Mouse (Mus musculus): Measurements from ENCODE around the gene 1700001P01Rik. TPM values are rescaled to one million over a fixed set of nuclear protein-coding genes. Genes with fewer than 3 reads are reported as not detected.
"Not testable (repeated sequence)": the region's sequence is repeated elsewhere in the genome, so short reads cannot be mapped to it uniquely, and the experiment has no call there.

The 1700001P01Rik gene
- polyA plus RNA-seq, 1 experiment from 2014 or later = not detected

- peak overlapping the region; percentile 99 for H3K27ac ChIP-seq
- H3K4me1 ChIP-seq = peaks cover 50% of the 10 kb centered on the region
- WGBS = 4% methylated on average over 17 of the region's 17 CpGs
- H3K27me3 ChIP-seq = no peaks in the 10 kb centered on the region
- ATAC-seq (ENCODE audit: insufficient number of reproducible peaks, insufficient read depth, low FRiP score, low TSS enrichment) = no peak
- H3K4me3 ChIP-seq = peak overlapping the region; percentile 96
- H3K4me2 ChIP-seq (replicated peaks) = peak overlapping the region; percentile 72
- H3K9me3 ChIP-seq = no peaks in the 10 kb centered on the region
- H3K9ac ChIP-seq = peak overlapping the region; percentile 88
- H3K36me3 ChIP-seq = no peaks in the 10 kb centered on the region
Measured at GRCm38 (mm10) chr11:97800691-97801408, 25.1 kb upstream of the 1700001P01Rik start.

GRCm38 (mm10) chr11:97799994-97800690, 24.4 kb upstream of the 1700001P01Rik start:
- peak overlapping the region; percentile 72 for H3K4me2 ChIP-seq (replicated peaks)
- no peaks in the 10 kb centered on the region for H3K27me3 ChIP-seq
- under 1% methylated on average over 36 of the region's 43 CpGs for WGBS
- peak overlapping the region; percentile 99 for H3K27ac ChIP-seq
- H3K9me3 ChIP-seq = no peaks in the 10 kb centered on the region
- H3K36me3 ChIP-seq = no peaks in the 10 kb centered on the region
- peak overlapping the region; percentile 88 for H3K9ac ChIP-seq
- H3K4me1 ChIP-seq = peaks cover 42% of the 10 kb centered on the region
- ATAC-seq (ENCODE audit: insufficient number of reproducible peaks, insufficient read depth, low FRiP score, low TSS enrichment) = peak; percentile 72; the same call in 1 of the 2 replicates
- H3K4me3 ChIP-seq = peak overlapping the region; percentile 96

- Histone ChIP-seq H3K9ac (peak overlapping the region; percentile 88), H3K4me3 (peak overlapping the region; percentile 96), H3K4me1 (peaks cover 35% of the 10 kb centered on the region), H3K9me3 (no peaks in the 10 kb centered on the region), H3K27ac (peak overlapping the region; percentile 99), H3K27me3 (no peaks in the 10 kb centered on the region), H3K4me2 (replicated peaks) (peak overlapping the region; percentile 72), H3K36me3 (no peaks in the 10 kb centered on the region)
- ATAC-seq (ENCODE audit: insufficient number of reproducible peaks, insufficient read depth, low FRiP score, low TSS enrichment) = peak; percentile 76
- under 1% methylated on average over 69 of the region's 71 CpGs for WGBS
Measured at GRCm38 (mm10) chr11:97799146-97799993, 23.7 kb upstream of the 1700001P01Rik start.

- peaks cover 29% of the 10 kb centered on the region for H3K4me1 ChIP-seq
- H3K27me3 ChIP-seq = no peaks in the 10 kb centered on the region
- peak within 1 kb of the TSS; percentile 72 for H3K4me2 ChIP-seq (replicated peaks)
- H3K27ac ChIP-seq = peak within 1 kb of the TSS; percentile 99
- ATAC-seq (ENCODE audit: insufficient number of reproducible peaks, insufficient read depth, low FRiP score, low TSS enrichment) = peak; percentile 25; the same call in 1 of the 2 replicates
- 1% methylated on average over 11 of the region's 11 CpGs for WGBS
- peak within 1 kb of the TSS; percentile 88 for H3K9ac ChIP-seq
- peak within 1 kb of the TSS; percentile 96 for H3K4me3 ChIP-seq
- no peaks in the 10 kb centered on the region for H3K9me3 ChIP-seq
- no peaks in the 10 kb centered on the region for H3K36me3 ChIP-seq
Measured at GRCm38 (mm10) chr11:97798782-97799145, 23.0 kb upstream of the 1700001P01Rik start, which contains the start of gene Lasp1. Lasp1 (plus strand) TSS chr11:97799000.

GRCm38 (mm10) chr11:97798083-97798435, 22.3 kb upstream of the 1700001P01Rik start:
- no peak overlapping the region for H3K9ac ChIP-seq
- H3K36me3 ChIP-seq = no peaks in the 10 kb centered on the region
- WGBS = 31% methylated on average over 8 of the region's 8 CpGs
- H3K4me1 ChIP-seq = peaks cover 27% of the 10 kb centered on the region
- H3K4me2 ChIP-seq (replicated peaks) = peak overlapping the region; percentile 72
- no peaks in the 10 kb centered on the region for H3K27me3 ChIP-seq
- no peaks in the 10 kb centered on the region for H3K9me3 ChIP-seq
- ATAC-seq (ENCODE audit: insufficient number of reproducible peaks, insufficient read depth, low FRiP score, low TSS enrichment) = no peak
- H3K4me3 ChIP-seq = peak overlapping the region; percentile 96
- no peak overlapping the region for H3K27ac ChIP-seq

- Histone ChIP-seq H3K4me3 (no peak overlapping the region), H3K9me3 (no peaks in the 10 kb centered on the region), H3K4me2 (replicated peaks) (no peak overlapping the region), H3K27ac (no peak overlapping the region), H3K4me1 (peaks cover 25% of the 10 kb centered on the region), H3K36me3 (no peaks in the 10 kb centered on the region), H3K9ac (no peak overlapping the region), H3K27me3 (no peaks in the 10 kb centered on the region)
- no peak for ATAC-seq (ENCODE audit: insufficient number of reproducible peaks, insufficient read depth, low FRiP score, low TSS enrichment)
- WGBS = 56% methylated on average over 15 of the region's 15 CpGs
Measured at GRCm38 (mm10) chr11:97797369-97798082, 21.8 kb upstream of the 1700001P01Rik start.

- H3K9me3 ChIP-seq = no peaks in the 10 kb centered on the region
- no peaks in the 10 kb centered on the region for H3K27me3 ChIP-seq
- no peak overlapping the region for H3K27ac ChIP-seq
- no peak for ATAC-seq (ENCODE audit: insufficient number of reproducible peaks, insufficient read depth, low FRiP score, low TSS enrichment)
- H3K9ac ChIP-seq = no peak overlapping the region
- no peaks in the 10 kb centered on the region for H3K36me3 ChIP-seq
- peaks cover 20% of the 10 kb centered on the region for H3K4me1 ChIP-seq
- no peak overlapping the region for H3K4me3 ChIP-seq
- WGBS = 4% methylated on average over 6 of the region's 6 CpGs
- no peak overlapping the region for H3K4me2 ChIP-seq (replicated peaks)
Measured at GRCm38 (mm10) chr11:97796910-97797309, 21.2 kb upstream of the 1700001P01Rik start.

- H3K4me3 ChIP-seq = no peak overlapping the region
- H3K27me3 ChIP-seq = no peaks in the 10 kb centered on the region
- no peak for ATAC-seq (ENCODE audit: insufficient number of reproducible peaks, insufficient read depth, low FRiP score, low TSS enrichment)
- H3K4me2 ChIP-seq (replicated peaks) = no peak overlapping the region
- H3K9me3 ChIP-seq = no peaks in the 10 kb centered on the region
- H3K4me1 ChIP-seq = peaks cover 5% of the 10 kb centered on the region; the same call in 1 of the 2 replicates
- 3% methylated on average over 2 of the region's 2 CpGs for WGBS
- H3K9ac ChIP-seq = no peak overlapping the region
- H3K27ac ChIP-seq = no peak overlapping the region
- no peaks in the 10 kb centered on the region for H3K36me3 ChIP-seq
Measured at GRCm38 (mm10) chr11:97793165-97793564, 17.4 kb upstream of the 1700001P01Rik start.

GRCm38 (mm10) chr11:97790778-97791438, 15.2 kb upstream of the 1700001P01Rik start:
- H3K27ac ChIP-seq; H3K36me3 ChIP-seq; H3K4me3 ChIP-seq; H3K4me2 ChIP-seq (replicated peaks); ATAC-seq (ENCODE audit: insufficient number of reproducible peaks, insufficient read depth, low FRiP score, low TSS enrichment); H3K9me3 ChIP-seq; H3K27me3 ChIP-seq; H3K9ac ChIP-seq; H3K4me1 ChIP-seq: not testable (repeated sequence)
- 72% methylated on average over 2 of the region's 2 CpGs for WGBS

GRCm38 (mm10) chr11:97789727-97790126, 14.0 kb upstream of the 1700001P01Rik start:
- no peak overlapping the region for H3K4me3 ChIP-seq
- no peaks in the 10 kb centered on the region for H3K9me3 ChIP-seq
- no peaks in the 10 kb centered on the region for H3K4me1 ChIP-seq
- H3K27ac ChIP-seq = no peak overlapping the region
- H3K9ac ChIP-seq = no peak overlapping the region
- H3K27me3 ChIP-seq = no peaks in the 10 kb centered on the region
- no peak overlapping the region for H3K4me2 ChIP-seq (replicated peaks)
- WGBS = 84% methylated on average over 5 of the region's 5 CpGs
- no peak for ATAC-seq (ENCODE audit: insufficient number of reproducible peaks, insufficient read depth, low FRiP score, low TSS enrichment)
- no peaks in the 10 kb centered on the region for H3K36me3 ChIP-seq

- H3K4me3 ChIP-seq = no peak overlapping the region
- no peak for ATAC-seq (ENCODE audit: insufficient number of reproducible peaks, insufficient read depth, low FRiP score, low TSS enrichment)
Measured at GRCm38 (mm10) chr11:97787961-97788360, 12.2 kb upstream of the 1700001P01Rik start.

More at GRCm38 (mm10) chr11:97787961-97788360, 12.2 kb upstream of the 1700001P01Rik start:
- WGBS = 93% methylated on average over 3 of the region's 3 CpGs
- Histone ChIP-seq H3K9me3 (no peaks in the 10 kb centered on the region), H3K27me3 (no peaks in the 10 kb centered on the region), H3K36me3 (no peaks in the 10 kb centered on the region), H3K4me2 (replicated peaks) (no peak overlapping the region), H3K4me1 (no peaks in the 10 kb centered on the region), H3K27ac (no peak overlapping the region), H3K9ac (no peak overlapping the region)
